Mouse (Mus musculus): ENCODE measurements around the gene Camk2g.

- TF ChIP-seq FOSL1 (IDR thresholded peaks at IDR 0.05; ENCODE audit: insufficient read depth, low read length, poor library complexity, severe bottlenecking) (no peak), CTCF (IDR thresholded peaks at IDR 0.05; ENCODE audit: control insufficient read depth, insufficient read depth, insufficient read length) (no peak), MYOD1 (IDR thresholded peaks at IDR 0.05; ENCODE audit: control insufficient read depth, insufficient read length, low read depth) (no peak), MYOG (IDR thresholded peaks at IDR 0.05; ENCODE audit: control insufficient read depth, extremely low read depth, insufficient read length) (no peak)
These were observed 5.7 kb downstream of the Camk2g start for GRCm38 (mm10) chr14:20788151-20788550.
